Mouse (Mus musculus) layer of hippocampus, adult 18-20 months (tissue): ENCODE measurements around the gene Pde8b. TPM values are rescaled to one million over a fixed set of nuclear protein-coding genes. Genes with fewer than 3 reads are reported as not detected.

Experiments
- DNase-seq, 2 experiments: peaks; one replicate each; pipeline ENCODE4 v3.0.0; 2022; ENCODE audit warnings: low spot score in 2 of 2
- long read RNA-seq: library from polyadenylated mRNA; stranded (forward); transcript quantifications from one replicate; pipeline ENCODE4 v2.0.0, GENCODE M21; 2021
- total RNA-seq, 2 experiments: library from RNA; stranded (reverse); gene quantifications; 2 replicates each; pipeline ENCODE4 v1.2.3; 2021

Pde8b gene
- total RNA-seq, result 100 to 1,000 TPM; 105 to 109 TPM
- long read RNA-seq, full-length matches to known transcripts, result 12 of 166 reads
- long read RNA-seq, partial matches to known transcripts, result 16 of 166 reads
- long read RNA-seq, other reads (novel, unspliced or antisense), result 138 of 166 reads

GRCm38 (mm10) chr13:95249511-95250456 lies at the start of gene Pde8b:
Gene Pde8b (minus strand): TSS chr13:95250336.
- peak; percentile 28 to 45 for DNase-seq

DNA sequence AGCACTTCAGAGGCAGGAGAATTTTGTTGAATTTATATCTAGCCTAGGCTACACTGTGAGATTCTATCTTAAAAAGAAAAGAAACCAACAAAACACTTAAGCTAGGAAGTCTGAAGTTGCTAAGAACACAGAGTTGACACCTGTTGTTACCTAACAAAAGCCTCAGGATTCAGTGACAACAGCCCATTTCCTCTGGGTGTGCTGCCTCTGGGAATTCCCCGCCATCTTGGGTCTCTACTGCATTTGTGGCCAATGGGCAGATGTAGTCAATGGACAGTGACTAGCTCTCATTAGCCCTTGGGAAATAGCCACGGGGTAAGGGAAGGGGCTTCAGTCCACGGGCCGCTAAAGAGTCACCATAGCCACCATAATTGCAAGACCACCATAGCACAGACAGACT lies 41.8 kb upstream of the Pde8b start:
- DNase-seq, result no peak

DNA sequence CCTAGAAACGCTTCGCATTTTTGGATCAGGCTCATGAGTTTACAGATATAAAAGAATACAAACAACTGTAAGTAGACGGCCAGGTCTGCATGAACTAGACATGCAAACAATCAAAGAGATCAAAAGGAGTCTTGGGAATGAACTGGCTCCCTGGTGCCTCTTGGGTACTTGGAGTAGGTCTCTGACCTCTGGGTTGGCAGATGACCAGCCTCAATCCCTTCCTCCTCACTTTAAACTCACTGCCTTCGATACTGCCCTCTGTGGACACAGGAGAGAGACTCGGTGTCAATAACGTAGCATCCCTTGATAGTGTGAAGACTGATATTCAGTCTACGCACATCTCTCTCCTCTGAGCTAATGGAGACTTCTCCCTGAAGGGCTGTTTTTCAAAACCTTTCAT lies 37.9 kb upstream of the Pde8b start:
- no peak for DNase-seq

GRCm38 (mm10) chr13:95286989-95287388 lies 36.9 kb upstream of the Pde8b start:
- peak; percentile 69 to 89 for DNase-seq

GRCm38 (mm10) chr13:95281740-95282673 lies 31.9 kb upstream of the Pde8b start:
- DNase-seq, result no peak

GRCm38 (mm10) chr13:95278426-95279025 lies 28.4 kb upstream of the Pde8b start:
- DNase-seq, result peak in 1 of 2 experiments; percentile 9

DNA sequence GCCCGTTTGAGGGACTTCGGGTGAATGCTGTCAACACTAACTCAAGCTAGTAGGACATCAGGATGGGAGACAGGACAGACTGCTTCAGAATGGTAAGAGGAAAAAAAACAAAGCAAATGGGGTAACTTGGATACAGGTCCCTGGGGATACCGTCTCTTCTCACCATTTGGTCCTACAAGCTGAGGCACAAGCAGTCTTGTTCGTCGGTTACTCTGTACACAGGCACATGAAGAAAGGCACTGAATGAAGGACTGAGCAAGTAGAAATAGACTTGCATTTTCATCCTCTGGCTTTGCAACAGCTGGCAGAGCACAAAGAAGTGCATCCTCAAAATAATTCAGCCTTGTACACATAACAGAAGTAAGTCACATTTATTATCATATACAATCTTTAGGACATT lies 14.6 kb upstream of the Pde8b start:
- DNase-seq, result no peak

GRCm38 (mm10) chr13:95260886-95261789 lies 11.0 kb upstream of the Pde8b start:
- DNase-seq, result no peak

GRCm38 (mm10) chr13:95260391-95260790 lies 10.3 kb upstream of the Pde8b start:
- DNase-seq, result no peak

DNA sequence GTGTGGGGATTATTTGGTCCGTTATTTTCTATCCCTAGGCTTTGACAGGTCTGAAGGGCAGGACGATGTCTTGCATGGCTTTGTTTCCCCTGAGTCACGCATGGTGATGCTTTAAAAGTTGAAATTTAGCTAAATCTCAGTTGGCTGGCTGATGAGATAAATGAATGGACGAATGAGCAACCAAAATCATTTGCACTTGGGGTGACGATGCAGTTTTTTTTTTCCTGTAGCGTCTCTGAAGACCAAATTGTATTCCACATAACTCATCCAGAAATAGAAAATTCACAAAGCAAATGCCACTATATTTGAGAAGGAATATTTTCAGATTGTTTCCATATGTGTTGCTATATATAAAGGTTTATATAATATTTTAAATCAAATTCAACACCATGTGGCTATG lies 6.9 kb upstream of the Pde8b start:
- no peak for DNase-seq

DNA sequence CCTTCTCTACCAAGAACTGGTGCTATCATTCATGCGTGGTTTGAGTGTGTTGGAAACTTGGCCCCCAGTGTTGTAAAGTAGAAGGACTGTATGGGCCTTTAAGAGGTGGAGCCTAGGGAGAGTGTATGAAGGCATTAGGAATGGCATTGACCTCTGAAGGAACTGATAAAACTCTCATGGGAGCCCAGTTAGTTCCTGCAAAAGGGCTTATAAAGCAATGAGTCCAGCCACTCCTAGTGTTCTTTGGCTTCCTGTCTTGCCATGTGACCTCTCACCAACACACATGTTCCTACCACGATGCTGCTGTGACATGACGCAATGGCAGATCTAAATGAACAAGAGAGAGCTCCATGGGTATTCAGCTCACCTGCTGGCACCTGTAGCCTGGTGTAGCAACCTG lies 4.9 kb upstream of the Pde8b start:
- no peak for DNase-seq

GRCm38 (mm10) chr13:95243026-95243425 lies 7.1 kb downstream of the Pde8b start:
- no peak for DNase-seq

GRCm38 (mm10) chr13:95237488-95237887 lies 12.6 kb downstream of the Pde8b start:
- no peak for DNase-seq

GRCm38 (mm10) chr13:95235261-95235660 lies 14.9 kb downstream of the Pde8b start:
- no peak for DNase-seq

- no peak for DNase-seq
Observed at GRCm38 (mm10) chr13:95231366-95232138, 18.6 kb downstream of the Pde8b start.

- no peak for DNase-seq
Observed at GRCm38 (mm10) chr13:95230326-95230725, 19.8 kb downstream of the Pde8b start.

GRCm38 (mm10) chr13:95224491-95224890 lies 25.6 kb downstream of the Pde8b start:
- DNase-seq, result no peak

DNA sequence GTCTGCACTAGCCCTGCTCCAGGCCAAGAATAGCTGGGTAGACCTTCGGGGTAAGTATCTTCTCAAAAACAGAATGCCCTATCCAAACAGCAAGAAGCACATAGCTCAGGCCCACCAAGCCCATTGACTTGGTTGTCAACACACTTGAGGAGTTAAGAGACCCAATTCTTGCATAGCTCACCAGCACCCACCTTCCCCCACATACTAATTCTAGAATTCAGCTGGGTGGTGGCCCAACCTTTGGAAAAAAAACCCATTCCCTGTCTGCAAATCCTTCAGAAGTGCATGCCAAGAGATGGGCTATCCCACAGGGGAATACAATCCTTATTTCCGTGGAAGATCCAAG lies 26.7 kb downstream of the Pde8b start:
- no peak for DNase-seq
